Mouse (Mus musculus) MEL-GATA-1-ER (cell line): ENCODE measurements around the gene Pou3f3.

Experiments used
- DNase-seq: peaks from one replicate; pipeline ENCODE4 v3.0.0-alpha.2; 2012; ENCODE audit warnings: low read depth; ENCODE audit errors: extremely low read depth

Gene Pou3f3

GRCm38 (mm10) chr1:42695578-42695915 is at the start of gene Pou3f3:
Gene Pou3f3 (plus strand): TSS chr1:42695768.
- DNase-seq: no peak

GRCm38 (mm10) chr1:42648366-42648935 is 47.1 kb upstream of the Pou3f3 start:
- DNase-seq: no peak

- DNase-seq: no peak
Observed at GRCm38 (mm10) chr1:42651461-42651860, 44.1 kb upstream of the Pou3f3 start.

GRCm38 (mm10) chr1:42667546-42667945 is 28.0 kb upstream of the Pou3f3 start:
- no peak for DNase-seq

GRCm38 (mm10) chr1:42680673-42681072 is 14.9 kb upstream of the Pou3f3 start:
- no peak for DNase-seq

- DNase-seq: no peak
Observed at GRCm38 (mm10) chr1:42681762-42682161, 13.8 kb upstream of the Pou3f3 start.

- DNase-seq: no peak
Observed at GRCm38 (mm10) chr1:42683861-42684260, 11.7 kb upstream of the Pou3f3 start.

GRCm38 (mm10) chr1:42684345-42684744 is 11.2 kb upstream of the Pou3f3 start:
- DNase-seq: no peak

GRCm38 (mm10) chr1:42684783-42685182 is 10.8 kb upstream of the Pou3f3 start:
- DNase-seq: no peak

GRCm38 (mm10) chr1:42685321-42685960 is 10.1 kb upstream of the Pou3f3 start:
- no peak for DNase-seq

- DNase-seq: no peak
Observed at GRCm38 (mm10) chr1:42686194-42687131, 9.1 kb upstream of the Pou3f3 start.

- DNase-seq: no peak
Observed at GRCm38 (mm10) chr1:42687271-42687670, 8.3 kb upstream of the Pou3f3 start.

GRCm38 (mm10) chr1:42687756-42688540 is 7.6 kb upstream of the Pou3f3 start:
- DNase-seq: no peak

- DNase-seq: no peak
Observed at GRCm38 (mm10) chr1:42688541-42689125, 6.9 kb upstream of the Pou3f3 start.

GRCm38 (mm10) chr1:42690024-42690575 is 5.5 kb upstream of the Pou3f3 start:
- DNase-seq: no peak

- no peak for DNase-seq
Observed at GRCm38 (mm10) chr1:42691202-42692170, 4.1 kb upstream of the Pou3f3 start.

GRCm38 (mm10) chr1:42692221-42692620 is 3.3 kb upstream of the Pou3f3 start:
- DNase-seq: no peak

- DNase-seq: no peak
Observed at GRCm38 (mm10) chr1:42693101-42693715, 2.4 kb upstream of the Pou3f3 start.

GRCm38 (mm10) chr1:42693852-42694251 is 1.7 kb upstream of the Pou3f3 start:
- no peak for DNase-seq
